Mouse (Mus musculus) ES-Bruce4 (cell line): ENCODE measurements around the gene Cbl.

Experiments used
- CTCF ChIP-seq: IDR thresholded peaks from one replicate; pipeline ENCODE4 v1.8.1; 2011; ENCODE audit warnings: low read depth, low read length
- EP300 ChIP-seq: IDR thresholded peaks from 2 replicates; pipeline ENCODE4 v1.6.1; 2011; ENCODE audit warnings: low read depth, low read length; ENCODE audit not compliant: insufficient read depth
- POLR2A ChIP-seq: IDR thresholded peaks from one replicate; pipeline ENCODE4 v1.8.1; 2011; ENCODE audit warnings: low read length; ENCODE audit not compliant: insufficient read depth

GRCm38 (mm10) chr9:44199580-44199979 is 34.3 kb downstream of the Cbl start:
- no peak for TF ChIP-seq CTCF
- no peak for TF ChIP-seq POLR2A
- no peak for TF ChIP-seq EP300
